Mouse (Mus musculus) neural tube, embryonic 12.5 days (tissue): ENCODE measurements around the gene Gdf3. TPM values are rescaled to one million over a fixed set of nuclear protein-coding genes. Genes with fewer than 3 reads are reported as not detected.
A peak's percentile ranks its signal among the peaks of the same experiment; 100 is the strongest.
"Not testable (repeated sequence)": the region's sequence is repeated elsewhere in the genome, so short reads cannot be mapped to it uniquely, and the experiment has no call there.

Experiments
- ATAC-seq: fragments of 200-750 bp; cut with Nextera tagmentation; 2 replicates; pipeline ENCODE4 v1.8.0; 2017; ENCODE audit warnings: low read depth, mild to moderate bottlenecking, moderate TSS enrichment, moderate library complexity; ENCODE audit not compliant: low FRiP score
- H3K27ac ChIP-seq: fragments of 300-500 bp; sonication (generic); 2 replicates; pipeline ENCODE4 v1.5.1; 2016
- H3K27me3 ChIP-seq: fragments of 300-500 bp; sonication (generic); replicated peaks from 2 replicates; pipeline ENCODE4 v1.6.1; 2016; ENCODE audit warnings: mild to moderate bottlenecking
- H3K36me3 ChIP-seq: fragments of 300-500 bp; sonication (generic); 2 replicates; pipeline ENCODE4 v1.6.1; 2016; ENCODE audit warnings: mild to moderate bottlenecking
- H3K4me1 ChIP-seq: fragments of 300-500 bp; sonication (generic); 2 replicates; pipeline ENCODE4 v1.6.1; 2016
- H3K4me2 ChIP-seq: fragments of 300-500 bp; sonication (generic); replicated peaks from 2 replicates; pipeline ENCODE4 v1.6.1; 2016; ENCODE audit warnings: mild to moderate bottlenecking
- H3K4me3 ChIP-seq: fragments of 300-500 bp; sonication (generic); 2 replicates; pipeline ENCODE4 v1.5.1; 2016
- H3K9ac ChIP-seq: fragments of 300-500 bp; sonication (generic); 2 replicates; pipeline ENCODE4 v1.6.1; 2016; ENCODE audit warnings: mild to moderate bottlenecking
- H3K9me3 ChIP-seq: fragments of 300-500 bp; sonication (generic); 2 replicates; pipeline ENCODE4 v1.6.1; 2016; ENCODE audit warnings: mild to moderate bottlenecking
- WGBS: fragments of 180-500 bp; shearing (Covaris S2); methylation state at CpG from one replicate; pipeline ENCODE4 v1.1.7; 2016; 5-methylcytosine and 5-hydroxymethylcytosine counted together
- polyA plus RNA-seq: library from polyadenylated mRNA; unstranded; fragments of >200 nt; fragmentation: Nextera tagmentation; extraction: Ambion mirVana; gene quantifications from 2 replicates; pipeline ENCODE4 v1.2.1, GENCODE M21; 2016

The Gdf3 gene
- polyA plus RNA-seq = not detected in 2 replicates

DNA sequence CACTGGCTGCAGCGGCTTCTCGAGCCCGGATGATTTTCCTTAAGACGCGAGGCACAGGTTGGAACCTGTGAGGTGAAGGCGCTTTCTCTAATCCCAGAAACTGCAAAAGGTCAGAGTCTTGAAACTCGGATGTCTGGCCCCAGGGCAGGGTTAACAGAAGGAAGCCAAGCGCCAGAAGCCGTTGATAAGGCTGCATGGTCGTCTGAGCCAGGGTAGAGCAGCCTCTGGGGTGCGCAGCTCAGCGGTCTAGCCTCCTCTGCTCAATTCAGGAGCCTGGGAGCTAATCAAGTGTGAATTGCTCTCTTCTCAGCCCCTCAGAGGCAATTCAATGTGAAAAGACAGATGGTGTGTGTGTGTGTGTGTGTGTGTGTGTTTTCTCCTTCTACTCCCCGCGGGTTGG lies at the start of gene Gdf3:
Gene Gdf3 (minus strand): TSS at position 317 of the 400 bp plus-strand sequence.
- H3K36me3 ChIP-seq = no peaks in the 10 kb centered on the region
- H3K9ac ChIP-seq = no peak within 1 kb of the TSS
- H3K9me3 ChIP-seq = no peaks in the 10 kb centered on the region
- H3K4me2 ChIP-seq = no peak within 1 kb of the TSS
- H3K4me3 ChIP-seq = no peak within 1 kb of the TSS
- no peaks in the 10 kb centered on the region for H3K4me1 ChIP-seq
- H3K27me3 ChIP-seq = no peaks in the 10 kb centered on the region
- 0 out of 2 replicates have a peak, but pooled peaks have one; percentile 33 for ATAC-seq
- WGBS = 63% methylated on average over 14 of the region's 14 CpGs
- no peak within 1 kb of the TSS for H3K27ac ChIP-seq

DNA sequence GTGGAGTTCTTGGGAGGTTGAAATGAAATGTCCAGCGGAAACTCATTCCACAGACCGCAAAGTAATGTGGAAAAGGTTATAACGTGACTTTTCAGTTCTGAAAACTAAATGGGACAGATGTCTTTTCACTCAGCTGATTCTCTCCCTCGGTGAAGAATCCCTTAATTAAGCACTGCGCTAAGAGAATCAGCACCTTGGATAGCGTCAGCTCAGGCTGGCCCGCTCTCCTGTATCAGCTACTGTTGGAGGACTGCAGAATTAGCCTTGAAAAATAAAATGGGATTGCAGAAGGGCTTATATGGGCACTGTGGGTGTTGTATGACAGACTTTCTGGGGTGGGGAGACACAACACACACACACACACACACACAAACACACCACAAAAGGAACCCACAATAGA lies 49.7 kb upstream of the Gdf3 start:
- H3K4me1 ChIP-seq = peaks cover 6% of the 10 kb centered on the region
- H3K9ac ChIP-seq = no peak overlapping the region
- H3K27ac ChIP-seq = no peak overlapping the region
- H3K9me3 ChIP-seq = no peaks in the 10 kb centered on the region
- H3K4me3 ChIP-seq = no peak overlapping the region
- peaks cover 22% of the 10 kb centered on the region for H3K27me3 ChIP-seq
- ATAC-seq = no peak
- H3K4me2 ChIP-seq = no peak overlapping the region
- WGBS = 19% methylated on average over 7 of the region's 7 CpGs
- no peaks in the 10 kb centered on the region for H3K36me3 ChIP-seq

- Histone ChIP-seq H3K36me3 (no peaks in the 10 kb centered on the region), H3K4me3 (no peak overlapping the region), H3K9ac (no peak overlapping the region), H3K9me3 (no peaks in the 10 kb centered on the region), H3K4me1 (peaks cover 1% of the 10 kb centered on the region), H3K27me3 (0 out of 2 replicates have a peak, but pooled peaks cover 9% of the 10 kb centered on the region), H3K4me2 (no peak overlapping the region), H3K27ac (no peak overlapping the region)
- 88% methylated on average over 5 of the region's 5 CpGs for WGBS
- no peak for ATAC-seq
Observed at GRCm38 (mm10) chr6:122657630-122658029, 47.7 kb upstream of the Gdf3 start.

DNA sequence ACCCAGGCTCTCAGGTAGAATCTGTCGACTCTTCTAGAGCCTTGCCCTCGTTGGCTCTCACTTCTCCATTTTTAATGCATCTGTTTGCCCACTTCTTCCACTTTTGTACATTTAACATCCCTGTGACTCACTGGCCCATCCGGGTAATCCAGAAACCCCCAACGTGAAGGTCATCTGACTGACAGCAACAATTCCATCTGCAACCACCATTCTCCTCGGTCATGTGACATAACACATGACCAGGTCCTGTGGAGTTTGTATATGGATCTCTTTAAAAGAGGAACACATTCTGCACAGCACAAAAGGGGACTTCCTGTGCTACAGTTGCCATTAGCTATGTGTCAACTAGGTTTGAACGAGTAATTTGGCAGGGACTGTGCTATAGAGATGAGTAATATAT lies 44.4 kb upstream of the Gdf3 start:
- H3K4me3 ChIP-seq = no peak overlapping the region
- H3K4me2 ChIP-seq = no peak overlapping the region
- no peak overlapping the region for H3K9ac ChIP-seq
- no peaks in the 10 kb centered on the region for H3K27me3 ChIP-seq
- ATAC-seq = no peak
- WGBS = 78% methylated on average over 6 of the region's 6 CpGs
- no peaks in the 10 kb centered on the region for H3K9me3 ChIP-seq
- H3K36me3 ChIP-seq = no peaks in the 10 kb centered on the region
- no peaks in the 10 kb centered on the region; the same call in 1 of the 2 replicates for H3K4me1 ChIP-seq
- H3K27ac ChIP-seq = no peak overlapping the region

GRCm38 (mm10) chr6:122650398-122650980 lies 40.6 kb upstream of the Gdf3 start:
- Histone ChIP-seq H3K27me3 (no peaks in the 10 kb centered on the region), H3K4me2 (no peak overlapping the region), H3K9ac (no peak overlapping the region), H3K27ac (no peak overlapping the region), H3K9me3 (no peaks in the 10 kb centered on the region), H3K4me1 (no peaks in the 10 kb centered on the region; the same call in 1 of the 2 replicates), H3K4me3 (no peak overlapping the region), H3K36me3 (no peaks in the 10 kb centered on the region)
- ATAC-seq = no peak
- 78% methylated on average over 5 of the region's 5 CpGs for WGBS

GRCm38 (mm10) chr6:122649903-122650302 lies 40.0 kb upstream of the Gdf3 start:
- H3K27ac ChIP-seq = no peak overlapping the region
- no peaks in the 10 kb centered on the region for H3K36me3 ChIP-seq
- no peaks in the 10 kb centered on the region for H3K9me3 ChIP-seq
- H3K4me2 ChIP-seq = no peak overlapping the region
- no peak overlapping the region for H3K4me3 ChIP-seq
- no peaks in the 10 kb centered on the region; the same call in 1 of the 2 replicates for H3K4me1 ChIP-seq
- ATAC-seq = no peak
- no peaks in the 10 kb centered on the region for H3K27me3 ChIP-seq
- H3K9ac ChIP-seq = no peak overlapping the region
- 87% methylated on average over 3 of the region's 3 CpGs for WGBS

DNA sequence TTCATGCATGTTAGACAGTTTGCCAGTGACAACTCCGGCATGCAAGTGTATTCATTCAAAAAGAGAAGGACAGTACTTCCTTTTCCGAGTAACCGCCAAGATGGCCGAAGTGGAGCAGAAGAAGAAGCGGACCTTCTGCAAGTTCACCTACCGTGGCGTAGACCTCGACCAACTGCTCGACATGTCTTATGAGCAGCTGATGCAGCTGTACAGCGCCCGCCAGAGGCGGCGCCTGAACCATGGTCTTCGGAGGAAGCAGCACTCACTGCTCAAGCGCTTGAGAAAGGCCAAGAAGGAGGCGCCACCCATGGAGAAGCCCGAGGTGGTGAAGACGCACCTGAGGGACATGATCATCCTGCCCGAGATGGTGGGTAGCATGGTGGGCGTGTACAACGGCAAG lies 34.3 kb upstream of the Gdf3 start:
- H3K27me3 ChIP-seq, H3K4me2 ChIP-seq, H3K4me1 ChIP-seq, H3K27ac ChIP-seq, H3K36me3 ChIP-seq, H3K9ac ChIP-seq, H3K4me3 ChIP-seq, H3K9me3 ChIP-seq, ATAC-seq: not testable (repeated sequence)
- WGBS = 92% methylated on average over 21 of the region's 21 CpGs

DNA sequence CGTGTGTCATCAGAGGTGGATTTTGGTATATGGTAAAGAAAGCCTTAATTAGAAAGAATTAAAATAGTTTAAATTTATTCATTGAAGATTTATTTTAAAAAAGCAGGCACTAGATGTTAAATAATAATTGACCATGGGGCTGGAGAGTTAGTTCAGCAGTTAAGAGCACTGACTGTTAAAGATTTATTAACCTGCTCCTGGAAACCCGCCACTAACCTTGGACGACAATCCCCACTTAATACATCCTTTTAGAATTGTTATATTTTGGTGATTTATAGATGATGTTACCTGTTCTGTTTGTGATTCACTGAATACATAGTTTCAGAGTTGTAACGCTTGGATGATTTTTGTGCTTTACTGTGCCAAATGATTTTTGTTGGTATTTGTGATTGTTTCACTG lies 27.7 kb upstream of the Gdf3 start:
- WGBS = 85% methylated on average over 4 of the region's 4 CpGs
- not testable (repeated sequence) for H3K9ac ChIP-seq, H3K4me2 ChIP-seq, ATAC-seq, H3K27me3 ChIP-seq, H3K4me1 ChIP-seq, H3K9me3 ChIP-seq, H3K4me3 ChIP-seq, H3K27ac ChIP-seq, H3K36me3 ChIP-seq

DNA sequence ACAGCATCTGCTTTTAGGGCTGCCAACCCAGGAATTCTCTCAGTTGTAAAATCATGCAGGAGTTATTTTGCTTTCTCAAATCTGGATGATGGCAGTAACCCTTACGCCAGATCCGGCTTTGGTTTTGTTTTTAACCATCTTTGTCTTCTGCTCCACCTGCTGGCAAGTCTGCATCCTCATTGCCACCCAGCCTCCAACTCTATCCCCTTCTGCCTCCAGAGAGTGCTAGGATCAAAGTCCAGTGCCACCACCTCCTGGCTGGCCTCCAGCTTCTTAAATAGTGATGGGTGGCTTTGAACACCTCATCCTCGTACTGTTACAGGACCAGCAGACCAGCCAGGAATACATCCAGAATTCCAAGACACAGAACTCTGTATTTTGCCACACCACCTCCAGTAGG lies 26.8 kb upstream of the Gdf3 start:
- ATAC-seq = no peak
- 80% methylated on average over 3 of the region's 3 CpGs for WGBS
- Histone ChIP-seq H3K4me1 (no peaks in the 10 kb centered on the region), H3K9ac (no peak overlapping the region), H3K9me3 (no peaks in the 10 kb centered on the region), H3K4me3 (no peak overlapping the region), H3K27ac (no peak overlapping the region), H3K27me3 (no peaks in the 10 kb centered on the region), H3K4me2 (no peak overlapping the region), H3K36me3 (no peaks in the 10 kb centered on the region)

GRCm38 (mm10) chr6:122635315-122635714 lies 25.4 kb upstream of the Gdf3 start:
- WGBS = 88% methylated on average over 7 of the region's 7 CpGs
- Histone ChIP-seq H3K4me1 (no peaks in the 10 kb centered on the region), H3K4me2 (no peak overlapping the region), H3K4me3 (no peak overlapping the region), H3K36me3 (no peaks in the 10 kb centered on the region), H3K27me3 (no peaks in the 10 kb centered on the region), H3K9me3 (no peaks in the 10 kb centered on the region), H3K9ac (no peak overlapping the region), H3K27ac (no peak overlapping the region)
- no peak for ATAC-seq

- Histone ChIP-seq H3K36me3 (no peaks in the 10 kb centered on the region), H3K27ac (no peak overlapping the region), H3K4me3 (no peak overlapping the region), H3K9ac (no peak overlapping the region), H3K27me3 (no peaks in the 10 kb centered on the region), H3K9me3 (no peaks in the 10 kb centered on the region), H3K4me1 (no peaks in the 10 kb centered on the region), H3K4me2 (no peak overlapping the region)
- WGBS = 64% methylated on average over 9 of the region's 9 CpGs
- no peak for ATAC-seq
Observed at GRCm38 (mm10) chr6:122633411-122633810, 23.5 kb upstream of the Gdf3 start.

DNA sequence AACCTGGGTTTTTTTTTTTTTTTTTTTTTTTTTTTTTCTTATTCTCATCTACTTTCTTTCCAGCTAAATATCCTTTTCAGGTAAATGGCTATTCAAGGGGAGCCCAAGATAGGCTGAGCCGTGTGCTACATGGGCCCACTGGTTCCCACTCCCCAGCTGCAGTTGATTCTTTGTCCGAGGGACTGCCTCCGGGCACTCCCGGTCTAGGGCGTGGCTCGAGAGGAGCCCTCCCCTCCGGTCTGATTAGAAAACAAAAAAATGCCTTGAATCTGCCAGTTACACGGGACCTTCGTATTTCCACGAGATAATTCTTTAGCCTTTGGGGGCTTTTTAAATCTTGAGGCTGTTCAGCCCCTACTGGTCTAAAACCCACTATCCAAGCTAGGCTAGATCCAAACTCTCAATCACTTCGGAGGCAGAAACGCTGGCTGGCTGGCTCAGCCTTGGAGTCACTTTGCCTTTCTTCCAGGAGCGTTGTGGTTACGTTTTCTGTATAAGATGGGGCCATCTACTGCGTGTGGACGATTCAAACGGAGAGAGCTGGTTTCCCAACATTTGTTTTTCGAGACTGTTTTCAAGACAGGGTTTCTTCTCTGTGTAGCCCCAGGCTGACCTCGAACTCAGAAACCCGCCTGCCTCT lies 17.7 kb upstream of the Gdf3 start:
- no peaks in the 10 kb centered on the region for H3K27me3 ChIP-seq
- H3K4me1 ChIP-seq = no peaks in the 10 kb centered on the region
- no peak overlapping the region for H3K9ac ChIP-seq
- peak overlapping the region; percentile 20 for H3K4me2 ChIP-seq
- no peak for ATAC-seq
- no peak overlapping the region for H3K27ac ChIP-seq
- H3K4me3 ChIP-seq = no peak overlapping the region
- no peaks in the 10 kb centered on the region for H3K36me3 ChIP-seq
- H3K9me3 ChIP-seq = 0 out of 2 replicates have a peak, but pooled peaks cover 4% of the 10 kb centered on the region
- WGBS = 37% methylated on average over 20 of the region's 20 CpGs

DNA sequence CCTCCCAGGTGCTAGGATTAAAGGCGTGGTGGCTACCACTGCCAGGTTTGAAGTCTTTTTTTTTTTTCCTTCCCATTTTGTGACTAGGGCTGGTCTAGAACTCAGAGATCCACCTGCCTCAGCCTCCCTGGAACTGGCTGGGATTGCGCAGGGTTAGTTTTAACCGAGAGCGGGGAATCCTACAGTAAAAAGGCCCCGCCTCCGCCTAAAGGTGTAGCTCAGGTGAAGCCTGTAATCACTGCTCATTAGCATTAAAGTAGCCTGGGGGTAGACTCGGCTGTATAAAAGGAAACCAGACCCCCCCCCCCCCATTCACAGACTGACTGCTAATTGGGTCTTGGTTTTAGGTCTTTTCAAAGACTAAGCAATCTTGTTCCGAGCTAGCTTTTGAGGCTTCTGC lies 16.2 kb upstream of the Gdf3 start, which contains the start of gene Dppa3:
Gene Dppa3 (plus strand): TSS at position 301 of the 400 bp plus-strand sequence.
- WGBS = 88% methylated on average over 8 of the region's 8 CpGs

More for the DNA sequence above, 16.2 kb upstream of the Gdf3 start, which contains the start of gene Dppa3:
- H3K36me3 ChIP-seq = no peaks in the 10 kb centered on the region
- H3K9ac ChIP-seq = no peak within 1 kb of the TSS
- no peak within 1 kb of the TSS for H3K27ac ChIP-seq
- H3K4me3 ChIP-seq = no peak within 1 kb of the TSS
- no peak for ATAC-seq
- no peak within 1 kb of the TSS for H3K4me2 ChIP-seq
- H3K4me1 ChIP-seq = no peaks in the 10 kb centered on the region
- H3K9me3 ChIP-seq = 0 out of 2 replicates have a peak, but pooled peaks cover 4% of the 10 kb centered on the region
- H3K27me3 ChIP-seq = no peaks in the 10 kb centered on the region
